Mouse (Mus musculus) adrenal gland (tissue): ENCODE measurements around the gene Psg18.
"Not testable (repeated sequence)": the region's sequence is repeated elsewhere in the genome, so short reads cannot be mapped to it uniquely, and the experiment has no call there.

Experiments used
- intact Hi-C: fragments of 180-260 bp; cut with DNase I; formaldehyde crosslinking; loops from one replicate; pipeline ENCODE4 v1.15.1; 2025
- long read RNA-seq, 2 experiments: library from polyadenylated mRNA; unstranded; transcript quantifications; one replicate each; pipeline ENCODE4 v2.0.0; 2020; ENCODE audit warnings: borderline replicate concordance in 1 of 2; ENCODE audit not compliant: insufficient replicate concordance in 1 of 2

The Psg18 gene
- long read RNA-seq, experiment 1: 0 reads
- long read RNA-seq, experiment 2: 0 reads

DNA sequence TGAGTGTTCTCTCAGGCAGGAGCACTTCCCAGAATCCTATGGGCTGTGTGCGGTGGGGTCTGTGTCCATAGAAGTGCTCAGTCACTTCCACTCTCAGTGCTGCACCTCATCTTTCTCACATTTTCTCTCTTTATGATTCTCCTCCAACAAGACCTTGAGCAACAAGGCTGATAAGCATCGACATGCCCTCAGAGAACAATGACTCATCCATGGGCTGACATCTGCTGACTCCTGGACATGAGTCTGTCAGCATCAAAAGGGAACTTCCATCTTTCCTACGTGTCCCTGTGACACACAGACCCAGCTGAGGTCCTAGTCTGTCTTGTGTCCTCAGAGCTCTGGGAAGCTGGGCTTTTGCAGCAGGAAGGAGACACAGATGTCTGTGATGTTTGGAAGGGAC, at the start of gene Psg18:
Psg18 (minus strand) TSS at position 101 of the 400 bp plus-strand sequence.
- intact Hi-C loops: loop anchor here (5.0 kb wide), 1 partner anchor 77 kb away; the partner anchor contains the start of gene Psg28

DNA sequence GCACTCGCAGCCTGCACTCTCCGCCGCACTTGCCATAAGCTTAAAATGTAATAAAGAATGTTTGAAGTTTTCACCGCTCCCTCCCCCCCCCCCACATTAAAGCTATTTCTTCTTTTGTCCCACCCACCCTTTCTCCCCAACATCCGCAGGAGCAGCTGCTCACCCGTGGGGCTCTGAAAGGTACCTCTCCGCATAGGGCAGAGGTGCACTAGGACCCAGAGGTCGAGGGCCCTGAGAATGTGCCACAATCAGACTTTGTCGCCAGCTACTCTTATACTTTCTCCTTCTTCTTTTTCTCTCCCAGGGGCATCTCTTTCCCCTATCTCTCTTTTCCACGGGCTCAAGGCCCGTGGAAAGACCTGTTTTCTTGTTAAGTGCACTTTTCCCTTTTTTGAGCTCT, 48.6 kb upstream of the Psg18 start:
- intact Hi-C loops: no loop called here

DNA sequence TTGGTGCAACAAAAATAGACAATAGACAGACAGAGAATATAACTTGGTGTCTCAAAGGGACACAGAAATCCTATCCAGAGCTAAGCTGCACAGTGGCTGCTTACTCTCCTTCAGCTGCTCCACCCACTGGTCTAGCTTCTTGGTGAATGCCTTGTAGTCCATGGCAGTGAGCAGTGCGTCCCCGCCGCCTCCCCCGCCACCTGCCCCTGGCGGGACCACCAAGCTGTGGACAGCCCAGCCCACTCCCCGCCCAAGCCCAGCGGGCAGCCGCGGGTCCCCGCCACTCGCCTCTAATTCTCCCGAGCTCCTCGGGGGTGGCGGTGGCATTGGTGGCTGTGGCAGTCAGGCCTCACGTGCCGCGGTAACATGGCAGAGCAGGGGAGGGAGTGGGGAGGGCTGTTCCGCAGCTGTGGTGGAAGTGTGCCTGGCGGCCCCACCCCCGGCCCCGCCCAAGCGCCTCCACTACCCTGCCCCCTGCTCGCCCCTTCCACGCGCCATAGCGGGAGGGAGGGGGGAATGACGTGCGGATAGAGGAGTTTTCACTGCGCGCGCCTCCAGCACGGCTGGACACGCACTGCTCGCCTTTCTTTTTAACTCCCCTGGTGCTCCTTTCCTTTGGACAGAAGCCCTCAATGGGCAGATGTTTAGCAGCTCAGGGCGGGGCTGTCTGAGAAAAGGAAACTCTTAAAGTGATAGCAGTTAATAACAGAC, 47.9 kb upstream of the Psg18 start:
- intact Hi-C loops: no loop called here

DNA sequence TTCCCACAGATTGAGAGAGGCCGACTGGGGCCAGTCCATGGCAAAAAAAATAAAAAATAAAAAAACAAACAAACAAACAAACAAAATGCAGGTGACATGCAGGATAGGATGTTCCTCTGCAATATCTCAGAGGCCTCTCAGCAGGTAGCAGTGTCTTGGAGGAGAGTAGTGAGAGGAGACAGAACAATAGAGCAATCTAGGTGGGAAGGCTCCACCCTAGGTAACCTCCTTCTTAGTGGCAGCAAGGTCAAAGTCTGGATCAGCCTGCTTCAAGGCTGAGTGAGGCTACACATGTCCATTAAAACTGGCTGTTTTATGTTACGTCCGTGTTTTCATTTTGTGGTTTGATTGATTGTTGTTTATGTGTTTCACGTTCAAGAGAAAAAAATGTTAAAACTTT, 36.7 kb upstream of the Psg18 start:
- intact Hi-C loops: not testable (repeated sequence)

DNA sequence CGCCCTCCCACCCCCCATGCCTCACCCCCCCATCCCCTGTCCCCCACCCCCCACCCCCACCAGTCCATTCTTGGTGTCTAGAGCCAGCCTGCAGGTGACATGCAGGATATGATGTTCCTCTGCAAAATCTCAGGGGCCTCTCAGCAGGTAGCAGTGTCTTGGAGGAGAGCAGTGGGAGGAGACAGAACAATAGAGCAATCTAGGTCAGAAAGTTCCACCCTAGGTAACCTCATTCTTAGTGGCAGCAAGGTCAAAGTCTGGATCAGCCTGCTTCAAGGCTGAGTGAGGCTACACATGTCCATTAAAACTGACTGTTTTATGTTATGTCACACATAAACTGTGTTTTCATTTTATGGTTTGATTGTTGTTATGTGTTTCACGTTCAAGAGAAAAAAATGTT, 23.5 kb upstream of the Psg18 start:
- intact Hi-C loops: no loop called here

DNA sequence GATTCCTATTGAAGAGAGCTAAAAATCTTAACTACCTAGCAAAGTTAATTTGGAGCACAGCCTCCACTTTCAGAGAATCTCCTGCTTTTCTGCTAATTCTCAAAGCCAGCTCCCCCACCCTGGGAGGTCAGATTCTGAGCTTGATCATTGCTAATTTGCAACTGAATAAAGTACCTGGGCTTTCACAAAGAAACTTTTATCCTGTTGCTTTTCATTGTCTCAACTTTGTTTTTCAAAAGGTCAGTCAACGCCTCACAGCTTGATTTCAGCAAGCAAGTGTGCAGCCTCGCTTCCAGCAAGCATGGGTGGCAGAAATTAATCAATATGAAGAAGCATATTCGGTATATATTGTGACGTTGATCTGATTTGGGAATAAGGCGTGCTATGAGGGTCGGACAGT, 19.4 kb downstream of the Psg18 start:
- intact Hi-C loops: not testable (repeated sequence)
